Mouse (Mus musculus): ENCODE measurements at regions not wholly inside any gene's neighbourhood (a gene's known extent, or its start where the extent isn't known, plus 50 kb on each side); places are given as distances from the start of the nearest gene placed in this dataset.

- no peak for DNase-seq (ENCODE audit: low read depth, low spot score)
Measured at GRCm38 (mm10) chr2:30717566-30718328, 85.7 kb downstream of the 1700001O22Rik start.

DNA sequence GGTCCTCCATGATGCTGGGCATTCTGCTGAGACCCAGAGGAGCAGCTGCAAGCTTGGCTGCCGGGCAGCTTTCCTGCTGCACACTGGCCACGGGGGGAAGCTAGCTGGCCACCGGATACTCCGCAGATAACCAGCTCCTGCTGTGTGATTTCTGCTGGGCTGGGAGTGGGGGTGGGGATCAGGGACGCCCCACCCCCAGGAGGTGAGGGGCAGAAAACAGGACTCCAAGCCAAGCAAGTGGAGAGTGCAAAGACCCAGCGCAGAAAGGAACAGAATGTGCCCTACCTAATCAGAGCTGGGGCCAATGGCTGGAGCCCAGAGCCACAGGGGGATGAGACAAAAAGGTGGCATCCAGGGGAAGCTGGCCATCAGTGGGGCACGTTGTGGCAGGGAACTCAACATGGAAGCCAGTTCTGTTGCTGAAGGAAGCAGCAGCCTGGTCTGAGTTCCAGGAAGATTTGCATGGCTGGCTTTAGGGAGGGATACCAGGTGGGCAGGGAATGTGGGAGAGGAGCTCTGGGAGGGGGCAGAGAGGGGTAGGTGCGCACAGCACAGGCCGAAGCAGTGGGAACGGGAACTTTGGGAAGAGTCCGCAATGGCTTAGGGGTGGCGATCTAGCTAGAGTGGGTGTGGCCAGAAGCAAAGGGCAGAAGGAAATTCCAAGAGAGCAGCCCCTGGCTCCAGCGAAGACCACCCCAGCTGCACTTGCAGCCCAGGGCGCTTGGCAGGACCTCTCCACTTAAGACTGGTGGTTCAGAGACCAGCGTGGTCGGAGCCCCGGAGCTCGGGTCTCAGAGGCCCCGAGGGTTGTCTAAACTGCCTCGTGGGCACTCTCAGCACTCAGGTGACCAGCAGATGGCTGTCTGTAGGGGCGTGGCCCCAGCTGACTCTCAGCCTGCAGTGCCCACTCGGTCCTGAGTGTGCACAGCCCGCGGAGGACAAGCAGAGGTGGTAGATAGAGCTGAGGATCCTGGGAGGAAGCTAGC is 86.6 kb downstream of the 1700001O22Rik start:
- DNase-seq (ENCODE audit: low read depth, low spot score): no peak

GRCm38 (mm10) chr2:30715720-30716310 is 87.6 kb downstream of the 1700001O22Rik start:
- no peak for DNase-seq (ENCODE audit: low read depth, low spot score)

DNA sequence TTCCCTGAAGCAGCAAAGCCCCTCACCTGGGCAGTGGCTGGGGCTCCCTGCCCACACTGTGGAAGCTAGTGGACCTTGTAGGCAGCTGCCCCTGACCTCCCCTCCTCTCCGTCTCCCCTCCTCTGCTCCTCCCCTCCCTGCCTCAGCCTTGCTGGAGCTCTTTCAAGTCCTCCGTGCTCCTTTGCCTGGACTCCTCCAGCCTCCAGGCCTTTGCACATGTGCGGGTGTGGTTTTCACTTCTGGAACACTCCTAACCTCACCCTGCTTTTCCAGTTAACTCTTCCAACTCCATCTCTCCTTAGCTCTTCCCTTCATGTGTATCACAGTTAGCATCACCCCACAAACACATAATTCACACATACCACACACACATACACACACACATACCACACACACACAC is 89.9 kb downstream of the 1700001O22Rik start:
- DNase-seq (ENCODE audit: low read depth, low spot score): no peak

DNA sequence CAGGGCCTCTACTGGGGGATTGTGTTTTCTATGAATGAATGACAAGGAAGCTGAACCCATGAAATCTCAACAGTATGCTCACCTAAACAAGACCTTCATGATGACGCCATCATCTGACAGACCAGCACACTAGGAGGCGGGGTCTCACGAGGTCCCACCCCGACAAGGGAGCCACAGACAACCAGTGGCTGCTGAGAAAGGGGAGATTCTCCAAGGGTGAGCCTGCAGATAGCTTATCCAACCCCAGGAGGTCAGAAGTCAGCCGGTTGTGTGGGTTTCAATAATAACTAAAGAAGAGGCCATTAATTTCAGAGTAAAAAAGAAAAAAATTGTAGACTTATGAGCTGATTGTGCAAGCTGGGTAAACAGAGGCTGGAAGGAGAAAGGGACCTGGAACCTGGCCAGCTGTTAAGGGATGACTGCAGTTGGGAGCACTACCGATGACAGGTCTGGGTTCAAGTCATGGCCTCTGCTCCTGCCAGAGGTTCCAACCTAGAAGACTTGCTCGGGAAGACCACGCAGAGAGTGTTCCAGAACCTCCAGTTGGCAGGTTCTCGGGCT is 90.5 kb downstream of the 1700001O22Rik start:
- DNase-seq (ENCODE audit: low read depth, low spot score): no peak

- DNase-seq (ENCODE audit: low read depth, low spot score): peak; percentile 92
Measured at GRCm38 (mm10) chr2:30711853-30712498, 91.5 kb downstream of the 1700001O22Rik start.

GRCm38 (mm10) chr2:30711476-30711852 is 92.0 kb downstream of the 1700001O22Rik start:
- DNase-seq (ENCODE audit: low read depth, low spot score): no peak

DNA sequence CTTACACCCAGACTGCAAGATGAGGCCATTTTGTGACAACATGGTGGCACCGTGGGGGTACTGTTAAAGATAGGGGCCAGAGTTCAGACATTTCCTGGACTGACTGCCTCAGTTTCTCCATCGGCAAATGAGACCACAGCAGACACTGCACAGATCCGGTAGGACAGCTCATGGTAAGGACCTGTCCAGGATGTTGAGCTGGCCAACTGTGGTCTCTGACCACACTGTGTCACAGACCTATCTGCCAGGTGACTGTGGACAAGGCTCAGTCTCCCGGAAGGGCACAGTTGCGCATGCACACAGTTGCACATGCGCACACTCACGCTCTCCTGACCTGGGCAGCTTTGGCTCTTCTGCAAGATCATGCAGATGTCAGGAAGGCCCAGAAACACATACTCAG is 92.6 kb downstream of the 1700001O22Rik start:
- DNase-seq (ENCODE audit: low read depth, low spot score): no peak

DNA sequence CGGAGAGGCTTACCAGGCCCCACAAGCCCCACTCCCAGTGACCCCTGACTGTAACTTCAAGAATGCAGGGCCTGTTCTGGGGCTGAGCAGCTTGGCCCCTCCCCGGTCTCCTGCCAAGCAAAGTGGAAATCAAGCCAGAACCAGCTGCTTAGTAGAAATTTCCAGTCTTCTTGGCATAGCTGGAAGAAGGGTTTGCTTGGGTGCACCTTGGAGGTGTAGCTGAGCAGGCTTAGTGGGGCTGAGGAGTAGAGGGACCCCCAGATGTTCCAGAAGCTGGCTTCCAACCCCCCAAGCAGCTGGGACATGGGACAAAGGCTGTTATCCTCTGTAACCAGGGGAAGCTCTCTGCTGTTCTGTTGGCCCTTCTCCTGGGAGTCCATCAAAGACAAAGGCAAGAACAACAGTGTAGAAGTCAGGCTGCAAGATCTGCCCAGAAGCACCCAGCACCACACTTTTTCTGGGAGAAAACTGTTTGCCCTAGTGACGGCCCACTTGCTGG is 94.0 kb downstream of the 1700001O22Rik start:
- no peak for DNase-seq (ENCODE audit: low read depth, low spot score)

DNA sequence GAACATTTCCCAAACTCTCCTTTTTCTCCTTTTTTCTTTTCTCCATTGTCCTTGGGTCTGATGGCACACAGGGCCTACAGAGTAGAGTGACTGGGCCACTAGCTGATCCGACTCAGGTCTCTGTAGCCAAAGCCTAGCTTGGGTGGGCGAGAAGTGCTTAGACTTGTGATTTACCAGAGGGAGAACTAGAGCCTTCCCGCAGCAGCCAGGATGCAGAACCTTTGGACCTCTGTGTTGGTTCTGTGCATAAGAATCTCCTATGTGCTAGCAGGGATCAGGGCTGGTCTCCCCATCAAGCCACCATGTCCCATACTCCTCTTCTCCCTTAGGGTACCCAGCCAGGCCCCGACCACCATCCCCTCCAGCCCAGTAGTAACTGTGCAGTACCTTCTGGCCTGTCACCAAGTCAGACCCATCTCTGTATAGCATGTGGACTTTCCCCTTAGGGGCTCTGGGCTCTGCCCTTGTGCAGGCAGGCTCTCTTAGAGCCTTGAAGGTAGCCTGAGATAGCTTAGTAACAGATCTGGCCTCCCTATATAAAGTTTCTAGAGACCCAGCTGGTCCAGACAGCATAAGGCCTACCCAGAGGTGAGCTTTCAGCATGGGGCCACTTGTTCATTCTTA is 94.6 kb downstream of the 1700001O22Rik start:
- no peak for DNase-seq (ENCODE audit: low read depth, low spot score)

DNA sequence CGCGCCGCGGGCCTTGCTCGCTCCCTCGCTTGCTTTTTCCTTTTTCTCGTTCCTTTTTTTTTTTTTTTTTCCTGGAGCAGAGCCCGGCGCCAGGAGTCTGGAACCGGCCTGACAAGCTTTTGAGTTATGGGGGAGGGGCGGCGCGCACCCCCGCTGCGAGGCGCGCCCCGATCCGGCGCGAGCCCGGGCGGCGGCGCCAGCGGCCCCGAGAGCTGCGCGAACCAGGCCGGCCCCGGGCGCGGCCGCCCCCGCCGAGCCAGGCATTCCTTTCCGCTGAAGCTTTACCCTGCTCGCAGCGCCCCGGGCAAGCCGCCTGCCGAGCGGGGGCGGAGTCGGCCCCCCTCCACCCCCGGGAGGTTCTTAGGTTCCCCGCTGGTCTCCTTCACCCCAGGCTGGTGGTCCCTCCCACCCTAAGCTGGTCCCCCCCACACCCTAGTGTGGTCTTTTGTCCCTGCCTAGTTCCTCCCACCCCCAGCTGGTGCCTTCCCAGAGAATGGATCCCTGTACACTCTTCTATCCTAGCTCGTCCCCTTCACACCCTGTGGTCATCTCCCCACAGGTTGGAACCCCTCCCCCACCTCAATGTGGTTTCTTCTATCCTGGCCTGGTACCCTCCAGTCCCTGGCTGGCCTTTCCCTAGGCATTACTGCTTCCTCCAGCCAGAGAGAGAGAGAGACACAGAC is 95.3 kb downstream of the 1700001O22Rik start:
- DNase-seq (ENCODE audit: low read depth, low spot score): peak; percentile 55

DNA sequence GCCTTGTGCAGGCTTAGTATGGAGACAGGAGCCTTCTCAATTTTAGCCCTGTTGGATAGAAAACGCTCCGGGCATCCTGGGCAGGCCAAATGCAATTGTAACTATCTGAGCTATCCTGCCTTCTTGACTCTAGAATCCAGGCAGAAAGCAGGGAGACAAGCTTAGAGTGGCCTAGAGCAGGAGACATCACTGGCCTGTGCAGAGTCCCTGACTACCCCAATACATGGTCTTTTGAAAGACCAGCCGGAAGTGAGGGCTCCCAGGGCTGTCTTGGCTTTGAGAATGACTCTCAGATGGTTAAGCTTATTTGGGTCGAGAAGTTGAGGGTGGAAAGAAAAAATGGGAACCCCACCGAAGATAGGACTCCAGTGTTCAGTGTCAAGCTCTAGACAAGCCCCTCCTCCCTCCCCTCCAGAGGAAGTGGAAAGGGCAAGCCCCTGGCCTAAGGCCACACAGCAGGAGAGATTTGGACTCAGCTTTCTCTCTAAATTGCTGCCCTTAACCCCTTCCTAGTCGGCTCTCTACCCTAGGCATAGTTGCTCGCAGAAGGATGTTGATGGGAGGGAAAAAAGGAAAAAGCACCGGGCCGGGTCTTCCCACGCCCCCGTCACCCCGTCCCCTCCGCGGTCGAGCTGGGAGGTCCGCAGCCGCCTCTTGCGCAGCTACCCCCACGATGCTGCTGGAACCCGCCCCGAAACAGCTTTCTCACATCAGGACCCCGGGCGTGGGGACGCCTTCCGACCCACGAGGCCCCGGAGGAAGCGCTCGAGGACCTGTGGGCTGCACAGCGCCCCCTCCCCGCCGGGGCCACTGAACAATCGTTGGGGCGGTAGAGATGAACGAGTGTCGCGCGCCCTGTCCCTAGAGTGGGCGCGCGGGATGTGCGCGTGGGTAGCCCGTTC is 96.1 kb downstream of the 1700001O22Rik start:
- peak; percentile 70 for DNase-seq (ENCODE audit: low read depth, low spot score)

GRCm38 (mm10) chr2:30706036-30706435 is 97.4 kb downstream of the 1700001O22Rik start:
- DNase-seq (ENCODE audit: low read depth, low spot score): no peak

- DNase-seq (ENCODE audit: low read depth, low spot score): no peak
Measured at GRCm38 (mm10) chr2:30703308-30703707, 100.2 kb downstream of the 1700001O22Rik start.

- no peak for DNase-seq (ENCODE audit: low read depth, low spot score)
Measured at GRCm38 (mm10) chr2:30702711-30703110, 100.8 kb downstream of the 1700001O22Rik start.

DNA sequence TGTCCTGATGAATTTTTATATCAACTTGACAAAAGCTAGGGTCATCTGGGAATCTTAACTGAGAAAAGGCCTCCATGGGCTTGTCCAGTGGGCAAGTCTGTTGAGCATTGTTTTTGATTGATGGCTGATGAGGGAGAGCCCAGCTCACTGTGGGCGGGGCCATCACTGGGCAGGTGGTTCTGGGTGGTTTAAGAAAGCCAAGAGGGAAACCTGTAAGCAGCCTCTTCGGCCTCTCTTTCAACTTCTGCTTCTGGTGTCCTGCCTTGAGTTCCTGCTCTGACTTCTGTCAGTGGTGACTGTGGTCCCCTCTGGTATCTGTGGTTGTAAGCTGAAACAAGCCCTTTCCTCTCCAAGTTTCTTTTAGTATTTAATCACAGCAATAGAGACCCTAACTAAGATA is 102.6 kb downstream of the 1700001O22Rik start:
- no peak for DNase-seq (ENCODE audit: low read depth, low spot score)

DNA sequence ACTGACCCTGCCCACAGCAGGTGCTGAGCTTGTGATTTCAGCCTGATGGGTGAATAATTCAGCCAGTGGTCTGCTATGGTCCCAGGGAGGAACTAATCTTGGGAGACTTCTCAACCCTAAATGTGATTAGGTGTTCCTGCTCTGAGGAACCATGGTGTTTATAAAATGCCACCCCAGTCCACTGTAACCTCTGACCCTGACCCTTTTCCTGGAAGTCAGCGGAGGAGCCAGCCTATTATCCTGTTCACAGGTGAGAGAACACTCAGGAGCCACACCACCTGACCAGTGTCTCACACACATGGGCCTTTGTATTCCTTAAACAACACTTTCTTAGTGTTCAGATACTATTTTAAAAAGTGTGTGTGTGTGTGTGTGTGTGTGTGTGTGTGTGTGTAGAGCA is 103.0 kb downstream of the 1700001O22Rik start:
- DNase-seq (ENCODE audit: low read depth, low spot score): no peak

- peak; percentile 87 for DNase-seq (ENCODE audit: low read depth, low spot score)
Measured at GRCm38 (mm10) chr2:30699797-30700454, 103.5 kb downstream of the 1700001O22Rik start.

Data from CD4-positive helper T cell, adult 2 months (primary cell).